Mouse (Mus musculus) embryonic fibroblast, embryonic 13.5 days (primary cell): ENCODE data around the gene Pink1.

Experiments used
- CTCF ChIP-seq: IDR thresholded peaks from 2 replicates; pipeline ENCODE4 v1.5.1; 2011; ENCODE audit warnings: mild to moderate bottlenecking, control low read depth, low read length, moderate library complexity, borderline replicate concordance; ENCODE audit not compliant: insufficient read depth
- POLR2A ChIP-seq: IDR thresholded peaks from 2 replicates; pipeline ENCODE4 v1.6.1; 2011; ENCODE audit warnings: low read depth, mild to moderate bottlenecking, control low read depth, low read length, moderate library complexity

DNA sequence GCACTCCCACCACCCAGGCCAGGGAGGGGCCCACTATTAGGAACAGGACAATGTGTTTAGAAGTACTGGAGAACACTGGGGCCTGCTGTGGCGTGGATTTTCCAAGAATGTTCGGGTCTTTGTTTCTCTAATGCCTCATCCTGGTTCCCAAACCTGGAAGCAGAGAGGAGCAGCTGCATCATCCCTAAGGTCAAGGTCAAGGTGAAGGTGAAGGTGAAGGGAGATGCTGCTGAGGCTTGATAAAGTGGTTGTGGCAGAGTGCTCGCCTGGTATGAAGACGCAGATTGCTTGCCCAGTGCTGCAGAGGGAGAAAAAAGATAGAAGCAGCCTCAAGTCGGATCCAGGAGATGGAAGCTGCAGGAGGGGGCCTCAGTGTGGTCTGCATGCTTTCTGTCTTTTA is 25.7 kb upstream of the Pink1 start:
- no peak for TF ChIP-seq POLR2A
- no peak for TF ChIP-seq CTCF
